Mouse (Mus musculus) brain, embryonic 18.5 days (tissue): ENCODE data around the gene Abcb8.
A peak's percentile ranks its signal among the peaks of the same experiment; 100 is the strongest.
"Not testable (repeated sequence)": the region's sequence is repeated elsewhere in the genome, so short reads cannot be mapped to it uniquely, and the experiment has no call there.

Experiments used
- DNase-seq: peaks from one replicate; pipeline ENCODE4 v3.0.0-alpha.2; 2012; ENCODE audit warnings: low read depth, low spot score

Abcb8 gene

GRCm38 (mm10) chr5:24394165-24394894, 867 bp downstream of the Abcb8 start:
- DNase-seq, result peak; percentile 95

- not testable (repeated sequence) for DNase-seq
Observed at GRCm38 (mm10) chr5:24396254-24396653, 2.8 kb downstream of the Abcb8 start.

- no peak for DNase-seq
Observed at GRCm38 (mm10) chr5:24399686-24400085, 6.2 kb downstream of the Abcb8 start.

- DNase-seq, result no peak
Observed at GRCm38 (mm10) chr5:24400362-24400761, 6.9 kb downstream of the Abcb8 start.

GRCm38 (mm10) chr5:24400911-24401605, 7.6 kb downstream of the Abcb8 start:
- no peak for DNase-seq

GRCm38 (mm10) chr5:24401969-24402368, 8.5 kb downstream of the Abcb8 start:
- no peak for DNase-seq

- DNase-seq, result no peak
Observed at GRCm38 (mm10) chr5:24404594-24405360, 11.3 kb downstream of the Abcb8 start.

GRCm38 (mm10) chr5:24405389-24405876, 12.0 kb downstream of the Abcb8 start:
- DNase-seq, result no peak

GRCm38 (mm10) chr5:24408651-24409050, 15.2 kb downstream of the Abcb8 start:
- DNase-seq, result no peak

- DNase-seq, result no peak
Observed at GRCm38 (mm10) chr5:24409466-24409865, 16.0 kb downstream of the Abcb8 start.

GRCm38 (mm10) chr5:24412063-24412462, 18.6 kb downstream of the Abcb8 start:
- no peak for DNase-seq

GRCm38 (mm10) chr5:24413042-24413693, 19.7 kb downstream of the Abcb8 start, which contains the start of gene Asic3:
TSS of gene Asic3 (plus strand) at chr5:24413392.
- DNase-seq, result no peak

GRCm38 (mm10) chr5:24413938-24414337, 20.5 kb downstream of the Abcb8 start:
- DNase-seq, result no peak

GRCm38 (mm10) chr5:24416222-24416736, 22.8 kb downstream of the Abcb8 start:
- no peak for DNase-seq

- no peak for DNase-seq
Observed at GRCm38 (mm10) chr5:24417587-24417986, 24.1 kb downstream of the Abcb8 start.

GRCm38 (mm10) chr5:24420381-24420780, 26.9 kb downstream of the Abcb8 start:
- DNase-seq, result no peak

GRCm38 (mm10) chr5:24423129-24424003, 29.9 kb downstream of the Abcb8 start, which contains the start of the genes Cdk5 and Slc4a2:
TSS of gene Cdk5 (minus strand) at chr5:24423530.
TSS of gene Slc4a2 (plus strand) at chr5:24423837.
- DNase-seq, result peak; percentile 100

- DNase-seq, result no peak
Observed at GRCm38 (mm10) chr5:24424004-24424781, 30.7 kb downstream of the Abcb8 start.

- peak; percentile 70 for DNase-seq
Observed at GRCm38 (mm10) chr5:24424861-24425411, 31.5 kb downstream of the Abcb8 start.
